Mouse (Mus musculus): Measurements from ENCODE around the gene Zfp46. TPM values are rescaled to one million over a fixed set of nuclear protein-coding genes. Genes with fewer than 3 reads are reported as not detected.

The Zfp46 gene
- polyA plus RNA-seq, 1 experiment from 2014 or later = 13.8 TPM

- Histone ChIP-seq H3K36me3 (ENCODE audit: insufficient read depth, low read length) (peaks cover 24% of the 10 kb centered on the region), H3K9ac (ENCODE audit: low read depth, low read length) (peak overlapping the region; percentile 63), H3K4me3 (replicated peaks; ENCODE audit: low read depth, low read length) (peak overlapping the region; percentile 62), H3K27me3 (ENCODE audit: insufficient read depth, low read length) (no peaks in the 10 kb centered on the region), H3K9me3 (replicated peaks; ENCODE audit: low read length) (no peaks in the 10 kb centered on the region), H3K4me2 (ENCODE audit: low read length) (peak overlapping the region; percentile 77), H3K4me1 (replicated peaks; ENCODE audit: insufficient read depth, low read length) (peaks cover 15% of the 10 kb centered on the region; the same call in 1 of the 2 replicates), H3K27ac (peak overlapping the region; percentile 96)
- peak; percentile 99 for DNase-seq (ENCODE audit: low spot score)
- no peak for TF ChIP-seq CTCF (IDR thresholded peaks at IDR 0.05; ENCODE audit: low read depth)
- WGBS = 0% methylated on average over 25 of the region's 25 CpGs
- peak; percentile 95 for ATAC-seq (replicated peaks; ENCODE audit: low FRiP score, low read depth)
Observed at GRCm38 (mm10) chr4:136285348-136285810, 896 bp downstream of the Zfp46 start.

GRCm38 (mm10) chr4:136285811-136286371 is 1.4 kb downstream of the Zfp46 start:
- DNase-seq (ENCODE audit: low spot score) = peak; percentile 99
- peaks cover 15% of the 10 kb centered on the region; the same call in 1 of the 2 replicates for H3K4me1 ChIP-seq (replicated peaks; ENCODE audit: insufficient read depth, low read length)
- peak overlapping the region; percentile 96 for H3K27ac ChIP-seq
- H3K9me3 ChIP-seq (replicated peaks; ENCODE audit: low read length) = no peaks in the 10 kb centered on the region
- H3K4me3 ChIP-seq (replicated peaks; ENCODE audit: low read depth, low read length) = peak overlapping the region; percentile 62
- peak; percentile 84 for ATAC-seq (replicated peaks; ENCODE audit: low FRiP score, low read depth)
- no peak for TF ChIP-seq CTCF (IDR thresholded peaks at IDR 0.05; ENCODE audit: low read depth)
- H3K4me2 ChIP-seq (ENCODE audit: low read length) = peak overlapping the region; percentile 77
- peak overlapping the region; percentile 63 for H3K9ac ChIP-seq (ENCODE audit: low read depth, low read length)
- under 1% methylated on average over 29 of the region's 29 CpGs for WGBS
- H3K36me3 ChIP-seq (ENCODE audit: insufficient read depth, low read length) = peaks cover 29% of the 10 kb centered on the region
- no peaks in the 10 kb centered on the region for H3K27me3 ChIP-seq (ENCODE audit: insufficient read depth, low read length)

GRCm38 (mm10) chr4:136289918-136290780 is 5.7 kb downstream of the Zfp46 start:
- Histone ChIP-seq H3K9me3 (replicated peaks; ENCODE audit: low read length) (no peaks in the 10 kb centered on the region), H3K4me3 (replicated peaks; ENCODE audit: low read depth, low read length) (no peak overlapping the region), H3K36me3 (ENCODE audit: insufficient read depth, low read length) (peaks cover 60% of the 10 kb centered on the region), H3K4me2 (ENCODE audit: low read length) (no peak overlapping the region), H3K27me3 (ENCODE audit: insufficient read depth, low read length) (no peaks in the 10 kb centered on the region), H3K4me1 (replicated peaks; ENCODE audit: insufficient read depth, low read length) (0 out of 2 replicates have a peak, but pooled peaks cover 10% of the 10 kb centered on the region), H3K9ac (ENCODE audit: low read depth, low read length) (no peak overlapping the region), H3K27ac (no peak overlapping the region)
- no peak for DNase-seq (ENCODE audit: low spot score)
- no peak for TF ChIP-seq CTCF (IDR thresholded peaks at IDR 0.05; ENCODE audit: low read depth)
- no peak for ATAC-seq (replicated peaks; ENCODE audit: low FRiP score, low read depth)
- 65% methylated on average over 65 of the region's 66 CpGs for WGBS

- WGBS = 73% methylated on average over 39 of the region's 39 CpGs
- no peak overlapping the region for H3K27ac ChIP-seq
- H3K27me3 ChIP-seq (ENCODE audit: insufficient read depth, low read length) = no peaks in the 10 kb centered on the region
- peaks cover 60% of the 10 kb centered on the region for H3K36me3 ChIP-seq (ENCODE audit: insufficient read depth, low read length)
- ATAC-seq (replicated peaks; ENCODE audit: low FRiP score, low read depth) (no peak), DNase-seq (ENCODE audit: low spot score) (no peak)
- H3K4me3 ChIP-seq (replicated peaks; ENCODE audit: low read depth, low read length) = no peak overlapping the region
- no peak overlapping the region for H3K4me2 ChIP-seq (ENCODE audit: low read length)
- H3K4me1 ChIP-seq (replicated peaks; ENCODE audit: insufficient read depth, low read length) = 0 out of 2 replicates have a peak, but pooled peaks cover 10% of the 10 kb centered on the region
- no peaks in the 10 kb centered on the region for H3K9me3 ChIP-seq (replicated peaks; ENCODE audit: low read length)
- H3K9ac ChIP-seq (ENCODE audit: low read depth, low read length) = no peak overlapping the region
- TF ChIP-seq CTCF (IDR thresholded peaks at IDR 0.05; ENCODE audit: low read depth) = no peak
Observed at GRCm38 (mm10) chr4:136290781-136291595, 6.5 kb downstream of the Zfp46 start.

- Histone ChIP-seq H3K27ac (no peak overlapping the region), H3K36me3 (ENCODE audit: insufficient read depth, low read length) (peaks cover 60% of the 10 kb centered on the region), H3K9ac (ENCODE audit: low read depth, low read length) (no peak overlapping the region), H3K4me2 (ENCODE audit: low read length) (no peak overlapping the region), H3K27me3 (ENCODE audit: insufficient read depth, low read length) (no peaks in the 10 kb centered on the region), H3K4me3 (replicated peaks; ENCODE audit: low read depth, low read length) (no peak overlapping the region), H3K9me3 (replicated peaks; ENCODE audit: low read length) (no peaks in the 10 kb centered on the region), H3K4me1 (replicated peaks; ENCODE audit: insufficient read depth, low read length) (0 out of 2 replicates have a peak, but pooled peaks cover 6% of the 10 kb centered on the region)
- 87% methylated on average over 6 of the region's 6 CpGs for WGBS
- no peak for DNase-seq (ENCODE audit: low spot score)
- TF ChIP-seq CTCF (IDR thresholded peaks at IDR 0.05; ENCODE audit: low read depth) = no peak
- ATAC-seq (replicated peaks; ENCODE audit: low FRiP score, low read depth) = no peak
Observed at GRCm38 (mm10) chr4:136291692-136292091, 7.2 kb downstream of the Zfp46 start.

GRCm38 (mm10) chr4:136295941-136296340 is 11.5 kb downstream of the Zfp46 start:
- Histone ChIP-seq H3K9ac (ENCODE audit: low read depth, low read length) (no peak overlapping the region), H3K9me3 (replicated peaks; ENCODE audit: low read length) (no peaks in the 10 kb centered on the region), H3K4me2 (ENCODE audit: low read length) (no peak overlapping the region), H3K4me1 (replicated peaks; ENCODE audit: insufficient read depth, low read length) (no peaks in the 10 kb centered on the region), H3K36me3 (ENCODE audit: insufficient read depth, low read length) (peaks cover 31% of the 10 kb centered on the region), H3K27ac (0 out of 2 replicates have a peak overlapping the region, but pooled peaks have one; percentile 36), H3K27me3 (ENCODE audit: insufficient read depth, low read length) (no peaks in the 10 kb centered on the region), H3K4me3 (replicated peaks; ENCODE audit: low read depth, low read length) (no peak overlapping the region)
- DNase-seq (ENCODE audit: low spot score) (no peak), ATAC-seq (replicated peaks; ENCODE audit: low FRiP score, low read depth) (no peak; the same call in 1 of the 2 replicates)
- no peak for TF ChIP-seq CTCF (IDR thresholded peaks at IDR 0.05; ENCODE audit: low read depth)
- WGBS = 50% methylated on average over 7 of the region's 7 CpGs
